ENCODE assay signal across 7 mouse cellular contexts in the genomic region with DNA sequence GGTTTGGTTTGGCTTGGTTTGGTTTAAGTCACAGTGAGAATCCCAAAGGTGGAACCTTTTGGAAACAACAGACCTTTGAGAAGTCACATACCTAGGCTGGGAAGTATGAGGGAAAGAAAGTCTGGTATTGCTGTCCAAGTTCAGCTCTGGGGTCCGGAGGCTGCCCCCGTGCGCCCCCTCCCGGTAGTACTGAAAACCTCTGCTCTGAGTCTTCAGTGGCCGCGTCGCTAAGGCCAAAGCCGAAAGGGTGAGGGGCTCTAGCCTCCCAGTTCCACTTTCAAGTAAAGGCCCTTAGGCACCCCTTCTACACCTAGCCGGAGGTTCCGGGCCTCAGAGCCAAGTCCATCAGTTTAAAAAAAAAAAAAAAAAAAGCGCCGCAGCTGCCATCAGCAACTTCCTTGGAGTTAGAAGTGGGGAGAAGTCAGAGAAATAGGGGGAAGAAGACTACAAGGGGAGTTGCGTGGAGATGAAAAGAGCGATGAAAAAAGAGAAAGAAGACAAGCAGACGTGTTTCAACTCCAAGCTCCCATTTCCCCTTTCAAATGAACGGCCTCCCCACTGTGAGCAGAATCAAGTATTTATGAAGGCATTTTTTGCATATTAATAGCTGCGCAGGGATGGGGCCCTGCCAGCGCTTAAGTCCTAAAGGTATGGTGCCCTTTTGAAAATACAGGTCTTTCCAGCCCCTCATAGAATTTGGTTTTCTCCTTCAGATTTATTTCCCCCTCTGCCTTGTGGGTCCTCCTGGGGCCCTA.
A peak's percentile ranks its signal among the peaks of the same experiment; 100 is the strongest.
DNase-seq lines count a peak whose midpoint lies in the region; ATAC-seq and TF ChIP-seq lines count a peak whose summit lies in the region.

No protein-coding gene starts in this region.

- H3K36me3 ChIP-seq in intestine, postnatal 0 days (ENCODE audit: control insufficient read depth, insufficient read depth), result no peaks in the 10 kb centered on the region
- H3K36me3 ChIP-seq in midbrain, embryonic 16.5 days (ENCODE audit: control insufficient read depth, insufficient read depth, low read length), result no peaks in the 10 kb centered on the region

- H3K27ac ChIP-seq in intestine, postnatal 0 days (ENCODE audit: low read depth, low read length), result no peak overlapping the region
- no peak overlapping the region for H3K27ac ChIP-seq in midbrain, embryonic 16.5 days (ENCODE audit: low read length)

- no peaks in the 10 kb centered on the region for H3K27me3 ChIP-seq in intestine, postnatal 0 days (replicated peaks; ENCODE audit: control insufficient read depth, insufficient read depth, low read length)
- H3K27me3 ChIP-seq in midbrain, embryonic 16.5 days (ENCODE audit: control insufficient read depth, insufficient read depth, low read depth, low read length), result no peaks in the 10 kb centered on the region

- H3K4me1 ChIP-seq in intestine, postnatal 0 days (replicated peaks; ENCODE audit: control insufficient read depth, insufficient read depth, low read length), result 0 out of 2 replicates have a peak, but pooled peaks cover 4% of the 10 kb centered on the region
- peaks cover 3% of the 10 kb centered on the region for H3K4me1 ChIP-seq in midbrain, embryonic 16.5 days (ENCODE audit: control insufficient read depth, insufficient read depth, low read length)

- DNase-seq in adrenal gland, adult 2 months, result peak; percentile 73
- peak; percentile 76 for DNase-seq in embryo, embryonic 10 days (ENCODE audit: low spot score)
- DNase-seq in gastrocnemius, postnatal 36 days, result peak; percentile 67 to 70
- peak; percentile 66 for DNase-seq in liver
- peak; percentile 25 to 37 for DNase-seq in spleen, postnatal 36 days (ENCODE audit: low spot score in 2 of 2)

- intact Hi-C loops in gastrocnemius, postnatal 36 days (cut with DNase I), result loop anchor here (2.0 to 5.0 kb wide), 2 partner anchors 102 to 263 kb away; partner anchors contain the start of gene Fzd7

- H3K9ac ChIP-seq in intestine, postnatal 0 days (ENCODE audit: low read depth, low read length), result no peak overlapping the region
- no peak overlapping the region for H3K9ac ChIP-seq in midbrain, embryonic 16.5 days (ENCODE audit: low read depth, low read length)

- H3K4me2 ChIP-seq in intestine, postnatal 0 days (replicated peaks; ENCODE audit: low read depth), result peak overlapping the region; percentile 51
- H3K4me2 ChIP-seq in midbrain, embryonic 16.5 days (ENCODE audit: low read length), result peak overlapping the region; percentile 42

- TF ChIP-seq CTCF in intestine, postnatal 0 days (IDR thresholded peaks at IDR 0.05; ENCODE audit: low read depth), result peak; percentile 89

- WGBS in intestine, postnatal 0 days, result 26% methylated on average over 18 of the region's 18 CpGs
- WGBS in midbrain, embryonic 16.5 days, result 6% methylated on average over 17 of the region's 18 CpGs

- peak overlapping the region; percentile 9; the same call in 1 of the 2 replicates for H3K4me3 ChIP-seq in intestine, postnatal 0 days (ENCODE audit: low read depth, low read length)
- no peak overlapping the region for H3K4me3 ChIP-seq in midbrain, embryonic 16.5 days (ENCODE audit: low read depth, low read length)

- ATAC-seq in intestine, postnatal 0 days, result no peak
- ATAC-seq in midbrain, embryonic 16.5 days, result peak; percentile 67

- H3K9me3 ChIP-seq in intestine, postnatal 0 days (ENCODE audit: control insufficient read depth), result no peaks in the 10 kb centered on the region
- H3K9me3 ChIP-seq in midbrain, embryonic 16.5 days (replicated peaks; ENCODE audit: control insufficient read depth, low read length, poor library complexity, severe bottlenecking), result no peaks in the 10 kb centered on the region
